Mouse (Mus musculus): ENCODE measurements at regions not wholly inside any gene's neighbourhood (a gene's known extent, or its start where the extent isn't known, plus 50 kb on each side); places are given as distances from the start of the nearest gene placed in this dataset.
"Not testable (repeated sequence)": the region's sequence is repeated elsewhere in the genome, so short reads cannot be mapped to it uniquely, and the experiment has no call there.

DNA sequence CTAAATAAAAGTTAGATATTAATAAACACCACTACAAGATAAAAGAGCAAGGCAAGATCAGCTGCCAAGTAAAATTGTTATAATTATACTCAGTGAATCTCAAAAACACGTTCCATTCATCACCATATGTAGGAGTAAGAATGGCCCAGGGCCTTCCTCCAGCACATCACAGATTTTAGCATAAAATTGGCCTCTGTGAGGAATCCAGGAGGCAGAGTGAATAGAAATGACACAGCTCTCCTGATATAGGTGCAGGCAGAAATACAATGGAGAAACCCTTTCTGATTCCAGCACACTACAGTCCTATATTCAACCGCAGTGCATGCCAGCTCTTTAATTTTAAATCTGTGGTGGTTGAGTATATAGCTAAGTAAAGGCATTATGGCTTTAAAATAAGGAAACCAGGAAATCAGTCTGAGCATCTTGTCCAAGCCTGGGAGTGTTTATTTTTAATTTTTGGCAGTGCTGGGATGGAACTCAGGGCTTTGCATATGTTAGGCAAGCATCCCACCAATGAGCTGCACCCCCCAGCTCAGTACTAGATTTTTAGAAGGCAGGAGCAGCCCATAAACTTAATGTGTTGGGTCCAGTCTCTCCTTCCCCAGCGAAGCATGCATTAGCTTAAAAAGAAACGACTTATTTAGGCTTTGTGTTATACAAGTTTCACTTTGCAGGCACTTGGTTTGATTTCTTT is 158.3 kb upstream of the Ptprz1 start:
- 64% methylated on average over 4 of the region's 4 CpGs for WGBS
- Histone ChIP-seq H3K27ac (ENCODE audit: control insufficient read depth, insufficient read depth, low read depth, low read length, poor library complexity) (no peak overlapping the region), H3K4me3 (replicated peaks; ENCODE audit: control insufficient read depth, low read depth, low read length) (no peak overlapping the region), H3K4me1 (ENCODE audit: control insufficient read depth, insufficient read depth, low read length) (no peaks in the 10 kb centered on the region)
- no peak for TF ChIP-seq CTCF (IDR thresholded peaks at IDR 0.05; ENCODE audit: control insufficient read depth, insufficient read depth, low read length)
- TF ChIP-seq POLR2A (IDR thresholded peaks at IDR 0.05; ENCODE audit: borderline replicate concordance, control insufficient read depth, low read depth, low read length), result no peak

GRCm38 (mm10) chr6:22716144-22716856 is 159.0 kb upstream of the Ptprz1 start:
- 67% methylated on average over 7 of the region's 7 CpGs for WGBS
- no peak overlapping the region for H3K4me3 ChIP-seq (replicated peaks; ENCODE audit: control insufficient read depth, low read depth, low read length)
- H3K4me1 ChIP-seq (ENCODE audit: control insufficient read depth, insufficient read depth, low read length), result no peaks in the 10 kb centered on the region
- H3K27ac ChIP-seq (ENCODE audit: control insufficient read depth, insufficient read depth, low read depth, low read length, poor library complexity), result no peak overlapping the region
- TF ChIP-seq POLR2A (IDR thresholded peaks at IDR 0.05; ENCODE audit: borderline replicate concordance, control insufficient read depth, low read depth, low read length), result no peak

DNA sequence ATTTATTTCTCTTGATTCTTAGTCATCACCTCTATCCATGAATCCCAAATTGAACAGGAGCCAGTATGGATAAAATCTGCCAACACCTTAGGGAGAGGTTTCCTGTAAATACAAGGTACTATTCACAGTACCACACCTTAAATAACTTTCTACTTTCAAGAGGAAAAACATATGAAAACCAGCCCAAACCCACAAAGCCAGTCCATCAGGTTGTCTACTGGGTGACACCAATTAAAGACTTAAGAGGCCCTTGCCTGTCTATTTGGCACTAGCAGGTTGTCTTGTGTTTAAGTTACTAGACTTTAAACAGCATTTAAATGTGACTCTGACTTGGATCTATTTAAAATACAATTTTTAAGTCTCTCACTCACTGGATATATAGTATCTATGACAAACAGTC is 177.1 kb upstream of the Ptprz1 start:
- Histone ChIP-seq H3K27ac (ENCODE audit: control insufficient read depth, insufficient read depth, low read depth, low read length, poor library complexity) (no peak overlapping the region), H3K4me3 (replicated peaks; ENCODE audit: control insufficient read depth, low read depth, low read length) (no peak overlapping the region), H3K4me1 (ENCODE audit: control insufficient read depth, insufficient read depth, low read length) (no peaks in the 10 kb centered on the region)
- no peak for TF ChIP-seq CTCF (IDR thresholded peaks at IDR 0.05; ENCODE audit: control insufficient read depth, insufficient read depth, low read length)
- no peak for TF ChIP-seq POLR2A (IDR thresholded peaks at IDR 0.05; ENCODE audit: borderline replicate concordance, control insufficient read depth, low read depth, low read length)

DNA sequence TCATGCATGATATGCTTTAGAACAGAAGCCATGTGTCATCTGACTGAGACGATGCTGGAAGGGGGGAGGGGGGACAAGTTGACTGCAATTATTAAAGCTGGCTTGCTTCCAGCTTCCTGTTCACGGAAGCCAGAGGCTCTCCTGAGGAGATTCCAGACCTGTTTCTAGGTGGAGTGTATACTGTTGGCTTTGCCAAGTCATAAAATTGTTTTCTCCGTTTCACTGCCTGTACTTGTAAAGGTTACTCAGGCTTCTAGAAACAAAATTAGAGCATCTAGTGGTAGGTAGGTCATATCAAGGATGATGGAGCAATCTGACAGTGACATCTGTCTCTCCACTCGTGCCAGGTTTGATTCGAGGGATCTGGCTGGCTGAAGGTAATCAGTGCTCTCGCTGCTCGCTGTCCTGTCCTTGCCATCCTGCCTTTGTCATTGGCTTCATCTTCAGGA is 186.6 kb upstream of the Ptprz1 start:
- Histone ChIP-seq H3K4me1 (ENCODE audit: control insufficient read depth, insufficient read depth, low read length) (no peaks in the 10 kb centered on the region), H3K27ac (ENCODE audit: control insufficient read depth, insufficient read depth, low read depth, low read length, poor library complexity) (no peak overlapping the region), H3K4me3 (replicated peaks; ENCODE audit: control insufficient read depth, low read depth, low read length) (no peak overlapping the region)
- 72% methylated on average over 7 of the region's 7 CpGs for WGBS
- TF ChIP-seq CTCF (IDR thresholded peaks at IDR 0.05; ENCODE audit: control insufficient read depth, insufficient read depth, low read length) (no peak), POLR2A (IDR thresholded peaks at IDR 0.05; ENCODE audit: borderline replicate concordance, control insufficient read depth, low read depth, low read length) (no peak)

GRCm38 (mm10) chr6:22674586-22674929 is 200.7 kb upstream of the Ptprz1 start:
- TF ChIP-seq CTCF (IDR thresholded peaks at IDR 0.05; ENCODE audit: control insufficient read depth, insufficient read depth, low read length) (no peak), POLR2A (IDR thresholded peaks at IDR 0.05; ENCODE audit: borderline replicate concordance, control insufficient read depth, low read depth, low read length) (no peak)
- H3K27ac ChIP-seq (ENCODE audit: control insufficient read depth, insufficient read depth, low read depth, low read length, poor library complexity), result no peak overlapping the region
- no peak overlapping the region for H3K4me3 ChIP-seq (replicated peaks; ENCODE audit: control insufficient read depth, low read depth, low read length)
- 65% methylated on average over 1 of the region's 1 CpGs for WGBS
- no peaks in the 10 kb centered on the region for H3K4me1 ChIP-seq (ENCODE audit: control insufficient read depth, insufficient read depth, low read length)

DNA sequence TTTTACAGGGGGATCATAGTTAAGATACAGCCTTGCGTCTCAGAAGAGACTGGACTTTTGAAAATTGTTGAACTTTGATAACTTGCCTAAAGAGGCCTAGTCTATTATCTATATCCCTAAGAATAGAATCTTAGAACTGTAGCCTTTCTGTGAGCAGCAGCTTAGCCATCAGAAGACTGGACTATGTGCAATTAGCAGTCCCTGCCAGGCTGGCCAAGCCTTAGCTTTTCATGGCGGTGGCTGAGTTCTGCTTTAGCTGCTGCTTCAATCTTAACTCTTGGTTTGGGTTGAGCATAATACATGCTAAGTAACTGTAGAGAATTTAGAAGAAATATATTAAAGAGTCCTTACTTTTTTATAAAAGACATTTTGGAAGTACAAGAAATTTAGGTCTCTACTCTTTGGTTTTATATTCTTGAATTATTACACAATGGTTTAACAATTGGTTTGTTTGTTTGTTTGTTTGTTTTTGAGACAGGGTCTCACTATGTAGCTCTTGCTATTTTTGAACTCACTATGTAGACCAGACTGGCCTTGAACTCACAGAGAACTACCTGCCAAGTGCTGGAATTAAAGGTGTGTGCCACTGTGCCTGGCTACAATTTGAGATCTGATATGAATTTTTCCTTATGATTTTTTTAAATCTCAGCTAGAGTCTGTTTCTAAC is 201.2 kb upstream of the Ptprz1 start:
- WGBS, result 84% methylated on average over 2 of the region's 2 CpGs
- Histone ChIP-seq H3K27ac (ENCODE audit: control insufficient read depth, insufficient read depth, low read depth, low read length, poor library complexity) (no peak overlapping the region), H3K4me1 (ENCODE audit: control insufficient read depth, insufficient read depth, low read length) (no peaks in the 10 kb centered on the region), H3K4me3 (replicated peaks; ENCODE audit: control insufficient read depth, low read depth, low read length) (no peak overlapping the region)
- TF ChIP-seq CTCF (IDR thresholded peaks at IDR 0.05; ENCODE audit: control insufficient read depth, insufficient read depth, low read length), result no peak
- no peak for TF ChIP-seq POLR2A (IDR thresholded peaks at IDR 0.05; ENCODE audit: borderline replicate concordance, control insufficient read depth, low read depth, low read length)

GRCm38 (mm10) chr6:22671524-22671923 is 203.8 kb upstream of the Ptprz1 start:
- WGBS, result 65% methylated on average over 1 of the region's 1 CpGs
- Histone ChIP-seq H3K4me1 (ENCODE audit: control insufficient read depth, insufficient read depth, low read length) (no peaks in the 10 kb centered on the region), H3K27ac (ENCODE audit: control insufficient read depth, insufficient read depth, low read depth, low read length, poor library complexity) (no peak overlapping the region), H3K4me3 (replicated peaks; ENCODE audit: control insufficient read depth, low read depth, low read length) (no peak overlapping the region)
- TF ChIP-seq CTCF (IDR thresholded peaks at IDR 0.05; ENCODE audit: control insufficient read depth, insufficient read depth, low read length) (no peak), POLR2A (IDR thresholded peaks at IDR 0.05; ENCODE audit: borderline replicate concordance, control insufficient read depth, low read depth, low read length) (no peak)

DNA sequence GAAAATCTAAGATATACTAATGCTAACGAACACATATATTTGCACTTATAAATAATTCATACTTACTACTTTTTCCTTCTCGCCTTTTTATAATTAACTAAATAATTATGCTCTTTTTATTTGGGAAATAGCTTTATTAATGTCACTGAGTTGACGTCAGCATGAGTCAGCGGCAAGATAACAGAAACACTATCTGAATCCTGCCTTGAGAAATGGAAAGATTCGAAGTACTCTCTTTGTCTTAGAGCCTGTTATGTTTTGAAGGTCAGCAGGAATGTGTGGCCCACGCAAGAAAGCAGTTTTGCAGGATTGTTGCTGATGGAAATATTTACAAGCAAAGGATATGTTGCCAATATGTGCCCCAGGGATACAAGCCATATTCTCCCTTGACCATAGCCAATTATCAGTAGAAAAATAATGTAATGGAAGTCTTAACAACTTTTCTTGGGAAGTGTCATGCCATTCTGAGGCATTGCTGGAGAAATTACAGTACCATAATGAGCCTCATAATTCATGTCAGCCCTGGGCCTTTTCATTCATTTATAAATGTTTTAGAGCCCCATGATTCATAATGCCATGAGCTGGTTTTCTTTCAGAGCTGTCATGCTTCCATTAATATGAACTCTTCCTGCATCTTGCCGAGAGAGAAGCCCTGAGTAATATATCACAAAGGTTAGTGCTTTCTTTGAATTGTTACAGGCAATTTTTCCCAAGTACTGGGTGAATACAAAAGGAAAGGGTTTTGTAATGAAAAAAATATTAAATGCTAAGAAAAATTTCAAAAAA is 206.9 kb upstream of the Ptprz1 start:
- Histone ChIP-seq H3K4me1 (ENCODE audit: control insufficient read depth, insufficient read depth, low read length) (no peaks in the 10 kb centered on the region), H3K27ac (ENCODE audit: control insufficient read depth, insufficient read depth, low read depth, low read length, poor library complexity) (no peak overlapping the region), H3K4me3 (replicated peaks; ENCODE audit: control insufficient read depth, low read depth, low read length) (no peak overlapping the region)
- WGBS, result 75% methylated on average over 7 of the region's 7 CpGs
- TF ChIP-seq POLR2A (IDR thresholded peaks at IDR 0.05; ENCODE audit: borderline replicate concordance, control insufficient read depth, low read depth, low read length), result no peak
- TF ChIP-seq CTCF (IDR thresholded peaks at IDR 0.05; ENCODE audit: control insufficient read depth, insufficient read depth, low read length), result no peak

DNA sequence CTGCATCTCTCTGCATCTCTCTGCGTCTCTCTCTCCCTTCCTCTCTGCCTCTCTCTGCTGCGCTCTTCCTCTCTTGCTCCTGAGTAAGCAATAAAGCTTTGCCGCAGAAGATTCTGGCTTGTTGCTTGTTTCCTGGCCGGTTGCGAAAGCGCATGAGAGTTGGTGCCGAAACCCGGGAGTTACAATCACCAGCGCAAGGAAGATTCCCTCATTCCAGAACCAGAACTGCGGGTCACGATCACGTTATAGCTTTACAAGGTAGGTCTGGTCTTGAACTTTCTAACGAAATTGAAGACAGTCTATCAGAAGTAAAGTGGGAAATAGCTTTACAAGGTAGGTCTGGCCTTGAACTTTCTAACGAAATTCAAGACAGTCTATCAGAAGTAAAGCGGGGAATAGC is 217.9 kb upstream of the Ptprz1 start:
- H3K27ac ChIP-seq (ENCODE audit: control insufficient read depth, insufficient read depth, low read depth, low read length, poor library complexity); H3K4me3 ChIP-seq (replicated peaks; ENCODE audit: control insufficient read depth, low read depth, low read length); H3K4me1 ChIP-seq (ENCODE audit: control insufficient read depth, insufficient read depth, low read length): not testable (repeated sequence)
- WGBS, result 88% methylated on average over 15 of the region's 15 CpGs
